Mouse (Mus musculus) embryo, embryonic 11.5 days (tissue): Measurements from ENCODE around the gene Ercc4.
"Not testable (repeated sequence)": the region's sequence is repeated elsewhere in the genome, so short reads cannot be mapped to it uniquely, and the experiment has no call there.

ENCODE experiments used
- DNase-seq: peaks from one replicate; pipeline ENCODE4 v3.0.0-alpha.2; 2012; ENCODE audit warnings: low read depth, low spot score

The Ercc4 gene

GRCm38 (mm10) chr16:13109156-13109989, at the start of gene Ercc4:
Ercc4 (plus strand) TSS chr16:13109684.
- peak; percentile 91 for DNase-seq

- DNase-seq = no peak
Observed at GRCm38 (mm10) chr16:13061113-13061512, 48.4 kb upstream of the Ercc4 start.

GRCm38 (mm10) chr16:13074176-13074575, 35.3 kb upstream of the Ercc4 start:
- DNase-seq = no peak

- peak; percentile 4 for DNase-seq
Observed at GRCm38 (mm10) chr16:13080161-13080560, 29.3 kb upstream of the Ercc4 start.

- no peak for DNase-seq
Observed at GRCm38 (mm10) chr16:13083155-13083798, 26.2 kb upstream of the Ercc4 start.

- no peak for DNase-seq
Observed at GRCm38 (mm10) chr16:13108356-13108755, 1.1 kb upstream of the Ercc4 start.

- no peak for DNase-seq
Observed at GRCm38 (mm10) chr16:13109990-13110595, 609 bp downstream of the Ercc4 start.

GRCm38 (mm10) chr16:13114821-13115220, 5.3 kb downstream of the Ercc4 start:
- no peak for DNase-seq

- not testable (repeated sequence) for DNase-seq
Observed at GRCm38 (mm10) chr16:13115466-13115865, 6.0 kb downstream of the Ercc4 start.

GRCm38 (mm10) chr16:13117299-13117966, 7.9 kb downstream of the Ercc4 start:
- peak; percentile 51 for DNase-seq

GRCm38 (mm10) chr16:13117967-13118430, 8.5 kb downstream of the Ercc4 start:
- DNase-seq = no peak

GRCm38 (mm10) chr16:13118754-13119294, 9.3 kb downstream of the Ercc4 start:
- DNase-seq = no peak

GRCm38 (mm10) chr16:13119641-13120350, 10.3 kb downstream of the Ercc4 start:
- DNase-seq = no peak

GRCm38 (mm10) chr16:13125357-13125756, 15.9 kb downstream of the Ercc4 start:
- no peak for DNase-seq

GRCm38 (mm10) chr16:13127566-13127965, 18.1 kb downstream of the Ercc4 start:
- DNase-seq = no peak

GRCm38 (mm10) chr16:13130412-13130811, 20.9 kb downstream of the Ercc4 start:
- no peak for DNase-seq

GRCm38 (mm10) chr16:13141220-13141619, 31.7 kb downstream of the Ercc4 start:
- no peak for DNase-seq

- DNase-seq = no peak
Observed at GRCm38 (mm10) chr16:13143932-13144331, 34.4 kb downstream of the Ercc4 start.

GRCm38 (mm10) chr16:13144682-13145410, 35.4 kb downstream of the Ercc4 start:
- no peak for DNase-seq

GRCm38 (mm10) chr16:13146231-13146630, 36.7 kb downstream of the Ercc4 start:
- no peak for DNase-seq
